Mouse (Mus musculus): ENCODE results near the gene Pcsk7. TPM values are rescaled to one million over a fixed set of nuclear protein-coding genes. Genes with fewer than 3 reads are reported as not detected.

Pcsk7 gene
- total RNA-seq (2021) = 10 to 100 TPM in 1 of 2 experiments, 1 to 10 TPM in 1; 9.3 to 12.3 TPM
- long read RNA-seq, experiment 1, transcript Pcsk7-201 (17 exons, 3,876 nt) = major isoform, 20 of 29 reads
- long read RNA-seq, experiment 1, partial matches to known transcripts = 1 of 29 reads
- long read RNA-seq, experiment 1, other reads (novel, unspliced or antisense) = 8 of 29 reads
- long read RNA-seq, experiment 2, transcript Pcsk7-201 (17 exons, 3,876 nt) = major isoform, 12 of 17 reads
- long read RNA-seq, experiment 2, partial matches to known transcripts = 3 of 17 reads
- long read RNA-seq, experiment 2, other reads (novel, unspliced or antisense) = 0 of 17 reads

DNA sequence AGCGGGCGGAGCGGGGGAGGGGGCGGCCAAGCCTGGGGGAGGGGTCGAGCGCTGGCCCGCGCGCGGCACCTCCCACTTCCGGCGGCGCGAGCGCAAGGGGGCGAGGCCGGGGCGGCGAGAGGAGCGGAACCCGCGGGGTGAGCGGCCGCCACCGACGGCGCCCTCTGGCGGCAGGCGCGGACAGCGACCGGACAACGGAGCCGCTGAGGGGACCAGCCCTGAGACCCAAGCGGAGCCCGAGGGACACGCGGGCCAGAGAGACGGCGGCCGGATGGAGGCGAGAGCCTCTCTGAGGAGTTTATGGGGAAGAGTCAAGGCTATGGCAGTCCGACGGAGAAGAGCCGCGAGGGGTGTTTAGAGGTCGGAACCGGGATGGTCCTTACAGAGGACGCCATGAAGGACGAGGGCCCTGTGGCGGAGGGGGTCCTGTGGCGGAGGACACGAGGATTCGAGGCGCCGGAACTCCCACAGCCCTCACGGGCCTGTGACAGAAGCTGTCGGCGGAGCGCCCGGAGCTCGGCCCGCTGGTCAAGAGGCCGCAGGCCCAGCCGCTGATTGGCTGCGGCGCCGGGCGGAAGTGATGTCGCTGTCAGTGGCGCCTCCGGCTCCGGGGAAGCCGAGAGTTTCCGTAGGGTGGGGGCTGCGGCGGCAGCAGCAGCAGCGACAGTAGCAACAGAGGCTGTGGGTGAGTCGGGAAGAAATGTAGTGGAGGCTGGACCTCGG, at the start of gene Pcsk7, which contains the start of gene Rnf214:
Gene Pcsk7, plus strand, starts transcription at position 143 of the 723 bp plus-strand sequence.
Gene Rnf214, minus strand, starts transcription at position 557 of the 723 bp plus-strand sequence.
- Histone ChIP-seq H3K27ac (peak within 1 kb of the TSS; percentile 99), H3K4me3 (peak within 1 kb of the TSS; percentile 99)
- DNase-seq = peak; percentile 98
- intact Hi-C loops (cut with DNase I) = no loop called here
- peak; percentile 99 for TF ChIP-seq CTCF (IDR thresholded peaks at IDR 0.05)

DNA sequence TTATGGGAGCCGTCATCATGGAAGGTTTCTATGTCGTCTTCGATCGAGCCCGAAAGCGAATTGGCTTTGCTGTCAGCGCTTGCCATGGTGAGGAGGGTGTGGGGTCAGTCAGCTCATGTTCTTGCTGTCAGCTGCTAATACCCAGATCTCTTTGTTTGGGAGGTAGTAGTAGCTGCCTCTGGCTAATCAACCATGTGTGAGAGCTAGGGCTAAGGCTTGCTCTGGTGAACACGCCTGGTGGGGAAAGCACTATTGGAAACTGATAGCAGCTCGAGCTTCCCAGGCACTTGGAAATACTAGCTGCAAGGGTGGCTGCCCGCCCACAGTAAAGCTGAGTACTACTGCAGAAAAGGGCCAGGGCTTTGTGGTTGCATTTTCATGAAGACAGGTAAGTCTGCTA, 46.9 kb upstream of the Pcsk7 start:
- H3K4me3 ChIP-seq = no peak overlapping the region
- no peak for TF ChIP-seq CTCF (IDR thresholded peaks at IDR 0.05)
- intact Hi-C loops (cut with DNase I) = no loop called here
- DNase-seq = no peak
- H3K27ac ChIP-seq = no peak overlapping the region

DNA sequence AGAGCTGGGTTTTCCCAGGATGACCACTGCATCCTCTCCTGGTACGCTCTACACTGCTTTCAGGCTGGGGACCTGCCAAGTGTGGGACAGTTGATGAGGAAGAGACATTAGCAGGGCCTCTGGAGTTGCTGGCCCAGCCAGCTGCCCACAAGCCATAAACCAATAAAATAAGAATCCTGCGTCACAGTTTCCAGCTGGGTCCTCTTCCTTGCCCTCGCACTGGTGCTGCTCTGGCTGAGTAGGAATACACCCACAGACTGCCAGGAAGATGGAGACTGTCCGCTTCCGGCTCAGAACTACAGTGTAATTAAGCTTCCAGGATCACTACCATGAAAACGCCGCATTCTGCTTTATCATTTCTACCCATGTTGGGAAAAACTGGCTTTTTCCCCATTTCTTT, 44.5 kb upstream of the Pcsk7 start:
- intact Hi-C loops (cut with DNase I) = no loop called here

DNA sequence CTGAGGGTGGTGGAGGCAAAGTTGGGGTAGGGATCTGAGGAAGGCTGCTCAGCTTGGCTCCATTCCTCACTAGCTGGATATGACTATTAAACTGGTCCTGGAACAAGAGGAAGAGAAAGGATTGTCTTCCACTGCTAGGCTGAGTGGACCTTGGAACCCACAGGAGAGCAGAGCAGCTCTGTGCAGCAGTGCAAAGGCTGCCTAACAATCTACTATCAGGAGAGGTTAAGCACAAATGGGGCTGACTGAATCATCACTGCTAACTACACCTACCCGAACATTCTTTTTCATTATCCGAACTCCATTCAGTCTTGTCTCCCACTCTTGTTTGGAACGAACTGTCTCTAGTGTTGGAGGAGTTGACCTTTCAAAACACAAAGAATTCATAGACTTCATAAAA, 37.1 kb upstream of the Pcsk7 start:
- intact Hi-C loops (cut with DNase I) = no loop called here
- Histone ChIP-seq H3K27ac (no peak overlapping the region), H3K4me3 (no peak overlapping the region)
- DNase-seq = no peak
- TF ChIP-seq CTCF (IDR thresholded peaks at IDR 0.05) = no peak

More for the DNA sequence above, 44.5 kb upstream of the Pcsk7 start:
- no peak overlapping the region for H3K4me3 ChIP-seq
- peak overlapping the region; percentile 6; the same call in 1 of the 2 replicates for H3K27ac ChIP-seq
- no peak for TF ChIP-seq CTCF (IDR thresholded peaks at IDR 0.05)
- DNase-seq = peak; percentile 61

DNA sequence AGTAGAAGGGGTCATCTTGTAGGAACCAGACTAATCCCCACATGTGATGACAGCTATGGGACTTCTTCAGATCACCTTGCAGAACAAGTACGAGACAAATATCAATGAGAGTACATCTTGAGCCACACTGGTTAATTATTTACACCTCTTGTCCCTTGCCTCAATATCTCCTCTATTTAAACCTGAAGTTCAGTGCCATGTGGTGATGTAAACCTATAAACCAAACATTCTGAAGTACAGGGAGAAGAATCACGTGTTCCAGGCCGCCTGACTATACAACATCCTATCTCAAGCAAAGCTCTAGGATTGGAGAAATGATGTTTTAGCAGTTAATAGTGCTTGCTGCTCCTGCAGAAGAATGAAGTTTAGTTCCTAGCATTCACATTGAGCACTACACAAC, 36.0 kb upstream of the Pcsk7 start:
- intact Hi-C loops (cut with DNase I) = no loop called here
- no peak for TF ChIP-seq CTCF (IDR thresholded peaks at IDR 0.05)
- no peak for DNase-seq
- Histone ChIP-seq H3K4me3 (no peak overlapping the region), H3K27ac (no peak overlapping the region)

DNA sequence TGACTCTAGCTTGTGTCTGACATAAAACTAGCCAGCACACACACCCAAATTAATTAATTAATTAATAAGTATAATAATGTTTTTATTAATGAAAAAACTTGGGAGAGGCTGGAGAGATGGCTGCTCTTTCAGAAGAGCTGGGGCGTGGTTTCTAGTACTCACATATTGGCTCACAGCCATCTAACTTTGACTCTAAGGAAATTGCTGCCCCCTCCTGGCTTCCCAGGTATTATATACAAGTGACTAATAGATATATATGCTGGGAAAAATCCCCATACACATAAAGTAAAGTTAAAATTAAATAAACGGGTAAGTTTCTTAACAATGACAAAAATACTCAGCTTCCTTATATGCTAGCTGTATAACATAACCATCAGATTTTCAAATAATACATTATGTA, 28.4 kb upstream of the Pcsk7 start:
- intact Hi-C loops (cut with DNase I) = loop anchor here (5.0 kb wide), 2 partner anchors 41 to 291 kb away; partner anchors contain the start of gene Bace1

DNA sequence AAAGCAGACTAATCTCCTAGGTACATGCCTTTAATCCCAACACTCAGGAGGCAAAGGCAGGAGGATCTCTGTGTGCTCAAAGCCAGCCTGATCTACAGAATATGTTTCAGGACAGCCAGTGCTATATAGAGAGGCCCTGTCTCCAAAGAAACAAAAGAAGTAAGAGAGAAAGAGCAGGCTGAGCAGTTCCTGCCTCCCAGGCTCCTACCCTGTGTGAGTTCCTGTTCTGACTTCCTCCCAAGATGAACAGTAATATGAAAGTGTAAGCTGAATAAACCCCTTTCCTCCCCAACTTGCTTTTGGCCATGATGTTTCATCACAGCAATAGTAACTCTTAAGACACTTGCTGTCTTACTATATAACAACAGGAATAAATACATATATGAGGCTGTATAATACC, 12.6 kb upstream of the Pcsk7 start:
- no peak for DNase-seq
- H3K4me3 ChIP-seq = no peak overlapping the region
- H3K27ac ChIP-seq = no peak overlapping the region
- intact Hi-C loops (cut with DNase I) = no loop called here
- no peak for TF ChIP-seq CTCF (IDR thresholded peaks at IDR 0.05)

More for the DNA sequence above, 28.4 kb upstream of the Pcsk7 start:
- peak; percentile 46 for DNase-seq
- peak; percentile 54 for TF ChIP-seq CTCF (IDR thresholded peaks at IDR 0.05)
- H3K4me3 ChIP-seq = no peak overlapping the region
- no peak overlapping the region for H3K27ac ChIP-seq

DNA sequence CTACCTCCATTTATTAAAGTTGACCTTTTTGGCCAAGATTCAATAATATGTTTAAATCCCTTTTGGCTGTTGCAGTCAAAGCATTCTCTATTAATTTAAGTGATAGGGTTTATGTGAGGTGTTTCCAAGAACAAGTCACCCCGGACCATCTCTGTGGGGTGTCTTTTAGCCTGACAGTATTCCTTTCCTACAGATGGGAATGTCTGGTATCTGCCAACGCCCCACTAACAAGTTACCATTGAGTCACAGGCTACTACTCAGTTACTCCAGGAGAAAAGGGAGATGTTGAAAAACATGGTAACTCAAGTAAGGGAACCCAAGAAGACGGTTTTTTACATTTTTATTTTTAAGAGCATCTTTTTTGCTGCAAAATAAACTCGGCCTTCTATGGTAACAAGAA, 1.1 kb upstream of the Pcsk7 start:
- Histone ChIP-seq H3K27ac (peak overlapping the region; percentile 99), H3K4me3 (peak overlapping the region; percentile 99)
- DNase-seq = no peak
- intact Hi-C loops (cut with DNase I) = no loop called here
- TF ChIP-seq CTCF (IDR thresholded peaks at IDR 0.05) = no peak

DNA sequence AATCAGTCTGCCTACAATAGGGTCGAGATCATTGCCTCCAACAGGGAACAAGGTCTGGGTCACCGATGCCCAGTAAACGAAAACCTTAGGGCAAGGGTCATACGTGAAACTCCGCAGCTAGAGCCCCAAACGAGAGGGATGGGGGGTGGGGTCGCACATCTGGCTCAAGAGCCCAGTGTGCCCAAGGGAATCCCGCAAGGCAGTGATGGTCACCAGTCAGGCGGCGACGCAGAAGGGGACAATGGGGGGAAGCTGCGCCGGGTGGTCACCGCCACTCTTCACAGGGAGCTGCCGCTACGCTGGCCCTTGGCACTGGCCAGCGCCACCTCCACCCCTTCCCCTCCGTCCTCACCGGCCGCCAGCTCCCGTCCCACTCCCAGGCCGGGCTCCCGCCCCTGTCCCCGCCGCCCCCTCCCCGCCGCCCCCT, 473 bp upstream of the Pcsk7 start:
- no peak for DNase-seq
- intact Hi-C loops (cut with DNase I) = no loop called here

DNA sequence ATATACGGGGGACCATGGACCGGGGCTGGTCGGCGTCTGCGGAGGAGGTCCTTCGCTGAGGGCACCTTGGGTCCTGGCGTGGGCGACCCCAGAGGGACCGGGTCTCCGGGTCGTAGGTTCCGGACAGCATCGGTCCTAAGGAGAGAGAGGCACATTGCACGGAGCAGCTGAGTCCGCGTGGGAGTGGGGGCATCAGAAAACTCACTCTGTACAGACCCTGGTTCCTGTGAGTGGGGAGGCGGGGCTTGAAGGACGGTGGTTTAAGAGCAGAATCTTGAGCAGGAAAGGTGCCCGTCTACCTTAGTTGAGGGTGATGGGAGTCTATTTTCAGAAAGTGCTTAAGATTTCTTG, 756 bp downstream of the Pcsk7 start:
- Histone ChIP-seq H3K27ac (peak overlapping the region; percentile 99), H3K4me3 (peak overlapping the region; percentile 99)
- intact Hi-C loops (cut with DNase I) = no loop called here
- TF ChIP-seq CTCF (IDR thresholded peaks at IDR 0.05) = no peak
- DNase-seq = no peak

More for the DNA sequence above, 473 bp upstream of the Pcsk7 start:
- H3K27ac ChIP-seq = peak overlapping the region; percentile 99
- H3K4me3 ChIP-seq = peak overlapping the region; percentile 99
- no peak for TF ChIP-seq CTCF (IDR thresholded peaks at IDR 0.05)

DNA sequence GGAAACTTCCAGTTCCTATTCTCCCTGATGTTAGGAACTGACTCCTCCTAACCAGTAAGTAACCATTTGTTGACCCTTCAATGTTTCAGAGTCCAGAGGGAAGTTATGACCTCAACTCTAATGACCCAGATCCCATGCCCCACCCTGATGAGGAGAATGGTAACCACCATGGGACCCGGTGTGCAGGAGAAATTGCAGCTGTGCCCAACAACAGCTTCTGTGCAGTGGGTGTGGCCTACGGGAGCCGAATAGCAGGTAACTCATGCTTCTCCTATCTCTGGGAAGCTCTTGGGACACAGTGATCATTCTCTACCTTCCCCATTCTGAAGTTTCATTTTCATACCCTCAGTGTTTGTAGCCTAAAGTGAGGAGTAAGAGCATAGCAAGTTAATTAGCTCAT, 4.7 kb downstream of the Pcsk7 start:
- intact Hi-C loops (cut with DNase I) = loop anchor here (5.0 kb wide), 1 partner anchor 41 kb away; no protein-coding TSS in a partner anchor
- no peak for DNase-seq
- TF ChIP-seq CTCF (IDR thresholded peaks at IDR 0.05) = no peak
- Histone ChIP-seq H3K27ac (no peak overlapping the region), H3K4me3 (no peak overlapping the region)

DNA sequence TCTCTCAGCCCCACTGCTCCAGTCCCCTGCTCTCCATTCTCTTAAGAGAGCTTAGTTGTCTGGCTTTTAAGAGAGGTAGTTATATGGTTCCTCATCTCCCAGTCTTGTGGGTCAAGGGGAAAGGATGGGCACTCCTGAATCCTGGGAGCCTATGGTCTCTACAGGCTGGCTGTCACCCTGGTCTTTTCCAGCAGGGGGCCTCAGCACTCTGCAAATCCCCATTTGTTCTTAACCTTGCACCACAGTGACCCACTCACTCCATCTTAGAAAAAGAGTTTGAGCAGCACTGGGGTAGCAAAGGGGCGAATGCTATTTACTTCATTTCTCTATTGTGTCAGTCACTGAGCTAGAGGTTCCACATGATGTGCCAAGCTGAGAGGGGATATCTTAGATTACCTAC, 5.4 kb downstream of the Pcsk7 start:
- Histone ChIP-seq H3K4me3 (no peak overlapping the region), H3K27ac (no peak overlapping the region)
- DNase-seq = peak; percentile 73
- TF ChIP-seq CTCF (IDR thresholded peaks at IDR 0.05) = peak; percentile 86
- intact Hi-C loops (cut with DNase I) = loop anchor here (2.0 to 5.0 kb wide), 2 partner anchors 25 to 41 kb away; partner anchors contain the start of gene Tagln

DNA sequence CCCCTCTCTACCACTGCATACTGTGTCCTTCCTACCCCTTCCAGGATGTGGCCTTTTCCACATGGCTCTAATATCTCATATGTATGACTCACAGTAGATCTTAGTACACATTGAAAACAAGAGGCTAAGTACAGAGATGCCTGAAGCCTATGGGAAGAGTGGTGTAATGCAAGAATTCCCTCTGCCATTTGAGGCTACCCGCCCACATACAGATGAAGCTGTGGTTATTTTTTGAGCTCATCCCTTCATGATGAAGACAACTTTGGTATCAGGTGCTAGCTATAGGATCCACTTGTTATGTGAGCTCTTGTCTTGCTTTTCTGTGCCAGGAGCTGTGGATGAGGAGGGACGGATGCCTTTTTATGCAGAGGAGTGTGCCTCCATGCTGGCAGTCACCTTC, 9.4 kb downstream of the Pcsk7 start:
- intact Hi-C loops (cut with DNase I) = no loop called here
- Histone ChIP-seq H3K27ac (no peak overlapping the region; the same call in 1 of the 2 replicates), H3K4me3 (no peak overlapping the region)
- no peak for DNase-seq
- TF ChIP-seq CTCF (IDR thresholded peaks at IDR 0.05) = no peak

Measured in gastrocnemius, adult 2 months (tissue).